Mouse (Mus musculus): ENCODE data around the gene Cyba.

Gene Cyba

DNA sequence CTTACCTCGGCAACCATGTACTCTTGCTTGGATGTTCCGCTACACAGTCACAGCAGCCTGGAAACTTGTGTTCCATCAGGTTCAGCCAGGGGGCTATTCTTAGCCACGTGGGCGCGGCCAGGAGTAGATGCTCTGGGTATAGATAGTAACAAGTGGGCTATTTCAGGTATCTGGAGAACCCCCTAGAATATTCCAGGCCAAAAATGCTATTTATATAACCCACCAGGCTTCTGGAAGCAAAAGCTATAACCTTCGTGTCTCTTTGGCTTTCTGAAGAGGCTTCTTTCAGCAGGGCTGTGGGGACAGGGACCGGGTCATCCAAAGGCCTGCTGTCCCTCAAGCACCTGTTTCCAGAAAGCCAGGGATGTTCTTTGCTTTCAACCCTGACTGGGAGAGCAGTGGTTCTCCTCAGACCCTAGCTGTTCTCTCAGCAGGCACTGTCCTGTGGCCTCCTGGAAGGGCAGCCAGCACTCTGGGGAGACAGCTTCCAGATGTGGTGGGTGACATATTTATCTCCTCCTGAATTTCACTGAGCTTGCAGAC, 18.5 kb upstream of the Cyba start:
- no peak for DNase-seq

DNA sequence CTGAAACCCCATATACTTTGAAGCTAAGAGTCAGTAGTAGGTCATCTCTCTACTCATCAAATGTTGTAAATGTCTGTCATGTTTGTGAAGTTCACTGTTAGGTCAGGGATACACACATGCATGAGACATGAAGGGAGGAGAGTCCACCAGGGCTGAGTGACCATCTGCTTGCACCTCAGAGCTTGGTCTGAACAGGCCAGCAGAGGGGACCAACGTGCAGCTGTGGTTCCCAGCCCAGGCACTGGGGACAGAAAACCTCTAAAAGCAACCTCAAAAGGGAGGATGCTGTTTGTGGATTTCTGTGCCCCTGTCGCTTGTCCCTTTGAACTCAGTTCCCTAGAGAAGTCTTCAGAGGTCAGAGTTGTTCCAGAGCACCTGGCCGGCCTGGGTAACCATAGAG, 12.5 kb upstream of the Cyba start:
- peak; percentile 24 for DNase-seq

DNA sequence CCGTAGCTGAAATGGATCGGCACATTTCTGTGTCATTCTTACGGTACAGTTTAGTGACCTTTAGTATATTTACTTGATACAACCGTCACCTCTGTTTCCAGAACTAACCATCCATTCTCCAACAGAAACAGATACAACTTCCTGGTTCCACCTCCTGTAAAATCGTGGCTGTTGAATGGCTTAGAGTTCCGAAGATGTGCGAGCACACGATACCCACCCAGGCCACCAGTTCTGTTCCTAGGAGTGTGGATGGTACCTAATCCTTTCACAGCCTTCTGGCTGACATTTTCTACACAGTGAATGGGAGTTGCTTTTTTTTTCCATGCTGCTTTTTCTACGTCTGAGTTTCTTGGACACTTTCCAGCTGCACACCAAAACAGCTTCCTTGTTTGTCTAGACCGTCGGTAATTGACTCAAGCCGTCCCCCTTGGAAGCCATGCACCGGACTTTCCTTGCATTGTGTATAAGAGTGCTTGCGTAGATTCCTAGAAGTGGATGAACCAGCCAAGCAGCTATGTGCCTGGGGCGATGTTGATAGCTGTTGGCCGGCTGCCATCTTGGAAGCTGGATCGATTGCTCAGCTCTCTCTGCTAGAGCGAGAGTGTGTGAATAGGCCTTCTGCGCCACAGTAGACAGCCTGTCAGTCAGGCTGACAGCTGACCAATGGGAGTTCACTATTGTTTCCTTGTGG, 11.5 kb upstream of the Cyba start:
- peak; percentile 81 for DNase-seq

DNA sequence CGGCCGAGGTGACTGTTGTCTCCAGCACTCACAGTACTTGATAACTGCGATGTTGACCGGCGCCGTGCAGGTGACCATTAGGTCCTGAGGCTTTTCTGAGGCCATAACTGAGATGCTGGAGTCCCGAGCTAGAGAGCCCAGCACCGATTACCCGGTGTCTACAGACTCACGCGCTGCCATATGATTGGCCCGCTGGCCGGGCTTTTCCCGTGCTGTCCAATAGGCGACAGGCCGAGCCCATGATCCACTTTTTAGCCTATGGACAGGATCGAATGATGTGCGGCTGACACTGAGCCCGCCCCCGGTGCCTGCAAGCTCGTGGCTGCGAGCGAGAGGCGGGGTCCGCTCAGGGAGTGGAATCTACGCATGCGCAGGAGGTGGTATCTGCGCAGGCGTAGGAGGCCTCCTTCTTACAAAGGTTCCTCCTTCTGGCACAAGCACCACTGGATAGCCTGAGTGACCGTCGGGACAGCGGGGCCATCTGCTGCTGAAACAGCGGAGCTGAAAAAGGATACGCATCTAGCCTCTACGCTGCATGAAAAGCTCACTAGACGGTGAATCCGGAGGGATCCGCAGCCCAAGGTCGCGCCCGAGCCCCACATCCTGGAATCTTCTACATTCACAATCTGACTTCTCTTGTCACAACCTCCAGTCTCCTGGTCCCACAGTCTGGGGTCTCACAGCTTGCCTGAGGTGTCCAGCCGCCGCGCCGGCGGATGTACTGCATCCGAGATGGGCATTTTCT, 10.7 kb upstream of the Cyba start, which contains the start of gene Mvd:
TSS of gene Mvd (minus strand) at position 161 of the 745 bp plus-strand sequence.
- DNase-seq, result peak; percentile 100

DNA sequence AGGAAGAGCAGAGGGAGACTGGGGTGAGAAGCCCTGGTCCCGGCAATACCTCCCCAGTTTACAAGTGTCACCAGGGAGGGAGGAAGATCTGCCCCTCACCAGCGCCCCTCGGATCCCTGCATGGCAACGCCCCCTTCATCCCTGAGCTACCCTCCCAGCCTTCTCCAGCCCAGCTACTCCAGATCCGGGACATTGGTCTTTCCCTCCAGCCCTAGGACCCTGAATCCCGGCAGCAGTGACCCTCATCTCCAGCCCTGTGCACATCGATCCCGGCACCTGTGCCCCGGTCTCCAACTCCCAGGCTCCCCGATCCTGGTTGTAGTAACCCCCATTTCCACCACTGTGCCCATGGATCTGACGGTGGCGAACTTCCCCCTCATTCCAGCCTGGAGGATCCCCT, 10.1 kb upstream of the Cyba start:
- no peak for DNase-seq

DNA sequence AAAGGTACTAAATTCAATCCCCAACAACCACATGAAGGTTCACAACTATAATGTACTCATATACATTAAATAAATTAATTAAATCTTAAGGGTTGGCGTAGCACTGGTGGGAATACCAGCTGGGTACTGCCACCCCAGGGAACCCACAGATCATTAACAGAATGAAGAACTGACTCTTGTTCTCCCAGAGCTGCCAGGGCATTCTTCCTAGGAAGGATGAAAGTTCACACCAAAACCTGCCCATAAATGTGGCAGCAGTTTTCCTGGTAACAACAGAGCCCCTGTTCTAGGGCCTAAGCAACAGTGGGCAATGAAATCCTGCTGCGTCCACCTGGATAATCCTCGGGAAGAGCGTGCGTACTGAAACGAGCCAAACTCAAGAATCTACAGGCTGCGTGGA, 9.6 kb upstream of the Cyba start:
- DNase-seq, result peak; percentile 29

DNA sequence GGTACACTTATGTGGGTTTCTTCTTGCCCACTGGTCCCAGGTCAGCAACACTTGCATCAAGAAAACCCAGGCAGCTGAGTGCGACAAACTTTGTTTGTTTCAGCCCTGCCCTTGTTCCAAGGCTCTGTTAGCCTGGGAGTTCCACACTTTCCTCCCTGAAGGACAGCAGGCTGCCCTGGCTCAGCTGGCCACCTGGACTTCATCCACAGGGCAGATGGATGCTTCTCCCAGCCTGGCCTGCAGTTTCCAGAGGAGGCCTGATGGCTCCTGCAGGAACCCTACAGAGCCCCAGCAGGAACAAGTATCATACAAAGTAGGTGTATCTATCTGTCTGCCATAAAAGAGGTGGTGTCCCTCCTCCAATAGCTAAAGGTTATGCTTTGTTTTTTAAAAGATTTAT, 8.6 kb upstream of the Cyba start:
- peak; percentile 48 for DNase-seq

DNA sequence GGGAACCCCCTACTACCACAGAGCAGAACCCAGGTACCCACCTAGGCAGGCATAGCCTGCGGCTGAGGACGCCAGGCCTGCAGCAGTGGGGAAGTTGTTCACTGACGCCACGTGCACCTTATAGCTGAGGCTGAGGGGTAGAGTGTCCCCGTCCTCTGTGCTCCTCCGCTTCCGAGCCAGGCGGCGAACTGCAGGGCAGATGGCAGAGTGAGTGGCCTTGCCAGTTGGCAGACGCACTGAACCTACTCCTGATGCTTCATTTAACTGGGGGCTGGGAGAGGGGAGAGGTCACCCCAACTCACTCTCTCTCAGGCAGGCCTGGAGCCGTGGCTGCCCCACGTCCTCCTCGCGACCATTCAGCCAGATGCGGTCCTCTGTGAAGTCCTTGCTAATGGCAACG, 6.6 kb upstream of the Cyba start:
- peak; percentile 88 for DNase-seq

DNA sequence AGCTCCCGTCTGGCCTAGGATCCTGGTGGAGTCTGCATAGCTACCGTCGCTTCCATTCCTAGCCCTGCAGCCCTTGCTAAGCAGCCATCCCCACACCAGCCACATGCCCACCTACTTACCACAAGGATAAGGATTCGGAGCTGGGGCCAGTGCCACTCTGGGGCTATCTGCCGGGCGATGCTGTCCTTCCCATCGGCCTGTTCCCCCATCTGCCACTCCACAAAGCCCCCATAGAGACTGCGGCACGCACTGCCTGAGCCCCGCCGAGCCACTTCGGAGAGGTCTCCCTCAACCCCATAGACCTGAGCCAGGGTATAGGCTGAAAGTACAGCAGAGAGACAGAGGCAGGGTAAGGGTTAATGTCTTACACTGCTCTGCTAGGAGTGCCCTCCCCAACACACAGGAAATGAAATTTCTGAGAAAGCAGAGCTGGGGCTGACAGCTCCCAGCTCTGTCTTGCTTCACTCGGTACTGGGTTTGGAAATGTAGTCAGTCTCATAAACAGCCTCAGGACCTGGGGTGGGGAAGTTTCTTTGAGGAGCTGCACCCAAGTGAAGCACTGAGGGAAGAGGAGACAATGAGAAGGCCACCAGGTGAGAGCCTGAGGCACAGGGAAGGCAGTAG, 5.1 kb upstream of the Cyba start:
- DNase-seq, result no peak

DNA sequence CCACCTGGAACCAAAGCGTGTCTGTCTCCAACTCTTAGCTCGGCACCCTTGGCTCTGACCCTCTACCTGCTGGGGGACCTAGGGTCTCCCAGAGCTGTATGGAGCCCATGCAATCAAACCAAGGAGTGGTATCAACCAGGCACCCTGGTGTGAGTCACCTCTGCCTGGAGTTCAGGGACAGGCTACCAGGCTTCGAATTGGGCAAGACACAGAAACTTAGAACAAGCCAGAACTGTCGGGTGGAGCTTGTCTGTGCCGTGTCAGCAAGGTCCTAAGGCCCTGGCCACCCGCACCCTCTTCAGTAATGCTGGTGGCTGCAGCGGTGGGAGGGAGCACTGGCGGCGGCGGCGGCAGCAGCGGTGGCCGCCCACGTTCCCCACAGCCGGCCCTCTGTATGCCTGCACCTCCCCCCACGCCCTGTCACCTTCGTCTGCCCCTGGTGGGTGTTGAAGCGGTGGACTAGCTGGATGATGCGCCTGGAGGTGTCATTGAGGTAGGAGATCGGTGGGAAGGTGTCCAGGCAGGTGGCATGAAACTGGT, 3.9 kb upstream of the Cyba start:
- DNase-seq, result no peak

DNA sequence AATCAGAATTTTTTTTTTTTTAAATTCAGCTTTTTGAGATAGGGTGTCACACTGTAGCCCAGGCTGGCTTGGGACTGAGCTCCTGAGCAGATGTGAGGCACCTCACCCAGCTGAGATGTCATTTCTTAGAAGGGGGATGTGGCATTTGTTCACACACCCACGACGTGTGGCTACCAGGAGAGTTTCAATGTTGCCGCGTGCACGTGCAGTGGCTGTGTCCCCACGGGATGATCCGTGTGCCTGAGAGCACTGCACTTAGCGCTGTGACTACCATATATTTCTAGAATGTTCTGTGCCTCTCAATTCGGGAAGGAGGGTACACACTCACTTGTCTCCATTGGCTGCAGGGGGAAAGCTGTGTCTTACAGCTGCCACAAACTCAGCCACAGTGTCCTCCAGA, 3.4 kb upstream of the Cyba start:
- no peak for DNase-seq

DNA sequence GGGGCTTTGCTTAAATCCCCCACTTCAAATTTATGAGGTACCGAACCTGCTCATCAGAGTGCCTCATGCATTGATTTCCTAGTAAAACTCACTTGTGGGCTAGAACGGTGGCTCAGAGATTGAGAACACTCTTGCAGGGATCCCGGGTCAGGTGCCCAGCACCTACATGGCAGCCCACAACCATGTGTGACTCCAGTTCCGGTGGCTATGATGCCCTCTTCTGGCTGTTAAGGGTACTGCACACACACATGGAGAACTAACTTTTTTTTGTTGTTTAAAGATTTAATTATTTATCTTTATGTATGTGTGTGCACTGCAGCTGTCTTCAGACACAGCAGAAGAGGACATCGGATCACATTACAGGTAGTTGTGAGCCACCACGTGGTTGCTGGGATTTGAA, 2.6 kb upstream of the Cyba start:
- no peak for DNase-seq

DNA sequence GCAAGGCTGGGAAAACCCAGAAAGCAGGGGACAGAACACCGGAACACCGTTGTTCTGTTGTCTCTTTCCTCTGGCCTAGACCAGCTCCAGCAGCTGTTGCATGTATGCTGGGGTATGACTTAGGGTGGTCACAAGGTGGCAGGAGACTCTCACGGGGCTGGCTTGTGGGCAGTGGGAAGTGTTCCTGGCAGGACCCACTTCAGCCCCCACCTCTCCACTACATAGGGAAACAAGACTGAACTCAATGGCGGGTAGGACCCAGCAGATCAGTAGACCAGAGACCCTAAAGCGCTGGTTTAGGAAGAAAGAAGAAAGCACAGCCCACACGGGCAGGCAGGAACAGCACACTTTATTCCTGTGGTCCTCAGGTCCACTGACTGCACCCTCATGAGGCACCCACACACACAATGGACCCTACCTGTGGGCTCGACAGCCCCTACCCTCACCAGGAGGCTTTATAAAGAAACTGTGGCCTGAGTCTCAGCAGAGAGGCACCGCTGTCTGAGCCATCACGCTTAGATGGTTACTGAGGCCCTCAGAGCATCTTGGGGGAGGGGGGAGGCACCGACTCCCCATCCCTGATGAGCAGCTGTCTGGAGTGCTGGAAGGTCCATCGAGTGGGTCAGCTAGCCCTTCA, 657 bp upstream of the Cyba start:
- no peak for DNase-seq

DNA sequence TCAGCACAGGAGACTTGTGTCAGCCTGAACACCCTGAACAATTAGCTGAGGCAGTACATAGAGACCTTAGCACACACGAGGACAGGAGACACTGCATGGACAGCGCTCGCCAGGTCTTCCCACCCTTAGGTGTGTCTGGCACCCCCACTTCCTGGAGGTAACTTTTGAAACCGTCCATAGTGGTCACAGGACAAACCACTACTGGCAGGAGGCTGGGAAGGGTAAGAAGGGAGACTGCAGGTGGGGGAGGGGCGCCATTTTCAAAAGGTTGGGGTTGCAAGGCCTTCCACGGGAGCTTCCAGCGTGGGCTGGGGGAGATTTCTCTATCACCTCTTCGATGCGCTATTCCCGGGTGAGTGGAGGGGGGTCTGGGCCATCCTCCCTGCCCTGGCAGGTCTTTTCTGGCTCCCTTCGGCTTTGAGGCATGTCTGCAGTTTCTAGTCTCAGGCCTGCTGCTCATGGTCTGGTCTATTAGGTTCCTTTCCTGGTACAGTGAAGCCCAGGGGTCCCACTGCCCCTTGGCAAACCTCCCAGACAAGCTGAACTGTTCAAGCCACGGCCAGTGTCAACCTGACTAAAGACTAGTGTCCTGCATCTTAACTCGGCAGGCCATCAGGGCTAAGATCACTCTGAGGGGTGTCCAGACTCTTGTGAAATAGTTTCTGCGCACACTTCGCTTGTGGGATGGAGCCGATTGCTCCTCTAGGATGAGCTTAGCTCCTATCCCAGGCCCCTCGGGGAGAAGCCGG, 862 bp downstream of the Cyba start:
- DNase-seq, result no peak

DNA sequence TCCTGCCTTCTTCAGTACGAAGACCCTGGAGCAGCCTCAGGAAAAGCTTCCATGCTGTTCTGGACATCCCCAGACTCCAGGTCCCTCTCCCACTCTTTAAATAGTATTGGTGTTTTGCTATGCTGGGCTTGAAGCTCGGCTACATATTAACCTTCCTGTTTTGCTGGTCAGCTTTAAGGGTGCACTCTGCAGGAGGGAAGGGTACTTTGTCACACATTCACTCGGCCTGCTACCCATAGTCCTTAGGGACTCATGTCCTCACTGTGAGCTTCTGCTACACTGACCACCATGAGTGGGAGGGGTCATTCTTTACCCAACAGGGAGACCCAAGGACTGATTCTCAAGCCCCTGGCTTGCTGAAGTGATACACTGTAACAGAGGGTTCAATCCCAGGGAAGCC, 2.1 kb downstream of the Cyba start:
- no peak for DNase-seq

DNA sequence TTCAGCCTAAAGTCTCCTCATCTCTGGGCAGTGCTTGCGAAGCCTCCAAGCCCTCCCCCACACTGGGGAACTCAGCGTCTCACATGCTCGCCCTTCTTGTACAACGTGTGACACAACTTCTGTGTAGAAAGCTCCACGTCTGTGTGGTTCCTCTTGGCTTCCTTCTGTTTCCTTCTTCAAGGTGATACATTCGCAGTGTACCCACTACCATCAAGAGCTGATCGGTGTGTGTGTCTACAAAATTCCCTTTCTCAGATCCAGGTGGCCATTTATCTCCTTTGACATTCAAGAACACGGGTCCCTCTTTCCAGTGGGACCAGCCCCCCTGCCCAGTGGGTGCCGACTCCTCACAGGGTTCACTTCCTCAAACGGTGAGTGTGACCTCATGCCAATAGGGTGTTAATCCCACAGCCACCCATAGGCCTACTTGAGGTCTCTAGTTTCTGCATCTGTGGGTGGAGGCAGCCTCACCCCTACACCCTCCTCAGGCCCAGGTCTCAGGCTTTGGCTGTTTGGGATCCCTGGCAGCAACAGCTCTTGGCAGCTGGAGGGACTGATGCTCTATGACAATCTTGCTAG, 2.6 kb downstream of the Cyba start:
- no peak for DNase-seq

DNA sequence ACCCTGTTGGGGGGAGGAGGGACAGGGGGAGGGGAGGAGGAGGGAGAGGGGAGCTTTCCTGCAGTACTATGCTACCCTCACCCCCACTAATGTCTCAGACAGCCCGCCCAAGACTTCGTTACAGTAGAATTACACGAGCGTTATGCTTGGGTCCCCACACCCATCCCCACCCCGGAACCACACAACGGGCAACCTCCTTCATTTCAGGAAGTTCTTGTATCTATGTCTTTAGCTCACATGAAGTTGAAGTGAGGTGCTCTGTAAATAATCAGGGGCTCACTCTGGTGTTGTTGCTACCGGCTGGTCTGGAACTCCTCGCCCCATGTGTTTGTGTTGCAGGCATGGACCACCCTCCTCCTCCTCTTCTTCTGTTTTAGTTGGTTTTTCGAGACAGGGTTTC, 4.6 kb downstream of the Cyba start:
- no peak for DNase-seq

DNA sequence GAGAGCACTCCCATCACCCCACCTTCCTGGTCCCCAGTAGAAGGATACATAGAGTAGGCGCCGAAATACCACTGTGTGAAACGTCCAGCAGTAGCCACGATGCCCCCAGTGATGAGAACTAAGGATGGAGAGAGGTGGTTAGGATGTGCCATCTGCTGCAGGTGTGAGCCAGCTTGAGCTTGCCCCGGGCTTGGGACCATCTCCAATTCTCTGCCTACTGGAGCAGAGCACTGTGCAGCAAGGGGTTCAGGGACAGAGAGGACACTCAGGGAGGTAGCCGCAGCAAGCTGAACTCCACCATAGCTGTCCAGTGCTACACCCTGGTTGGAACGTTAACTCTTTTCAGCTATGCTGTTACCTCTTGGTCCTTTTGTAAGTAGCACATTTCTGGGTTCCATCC, 5.1 kb downstream of the Cyba start:
- no peak for DNase-seq

DNA sequence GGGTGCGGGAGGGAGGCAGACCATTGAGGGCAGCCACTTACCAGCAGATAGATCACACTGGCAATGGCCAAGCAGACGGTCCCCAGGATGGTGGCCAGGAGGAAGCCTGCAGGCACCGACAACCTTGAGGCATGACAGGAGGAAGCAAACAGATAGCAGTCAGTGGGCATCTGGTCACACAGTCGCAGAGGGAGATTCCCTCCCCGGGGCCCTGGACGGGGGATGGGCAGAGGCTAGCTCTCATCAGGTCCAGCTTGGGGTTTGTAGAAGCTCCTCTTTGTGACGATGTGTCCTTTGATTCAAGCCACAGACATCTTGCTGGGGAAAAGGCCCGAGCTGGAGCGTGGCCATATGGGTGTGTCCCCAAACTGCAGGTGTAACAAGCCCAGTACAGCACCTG, 6.6 kb downstream of the Cyba start:
- no peak for DNase-seq

DNA sequence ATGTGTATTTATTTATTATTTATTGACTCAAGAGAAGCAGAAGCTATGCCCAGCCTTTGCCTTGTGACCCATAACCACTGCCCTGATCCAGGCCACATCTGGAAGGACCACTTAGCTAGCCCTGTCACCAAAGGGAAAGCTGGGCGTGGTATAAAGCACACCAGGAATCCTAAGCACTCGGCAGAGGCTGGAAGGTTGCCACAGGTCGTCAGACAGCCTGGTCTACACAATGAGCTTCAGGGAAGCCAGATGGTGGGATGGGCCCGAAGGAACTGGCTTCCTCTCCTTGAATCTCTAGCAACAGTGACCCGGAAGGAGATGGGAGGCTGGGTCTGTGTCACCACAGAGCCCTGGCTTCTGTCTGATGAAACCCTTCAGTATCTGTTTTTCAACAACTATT, 9.1 kb downstream of the Cyba start:
- no peak for DNase-seq

DNA sequence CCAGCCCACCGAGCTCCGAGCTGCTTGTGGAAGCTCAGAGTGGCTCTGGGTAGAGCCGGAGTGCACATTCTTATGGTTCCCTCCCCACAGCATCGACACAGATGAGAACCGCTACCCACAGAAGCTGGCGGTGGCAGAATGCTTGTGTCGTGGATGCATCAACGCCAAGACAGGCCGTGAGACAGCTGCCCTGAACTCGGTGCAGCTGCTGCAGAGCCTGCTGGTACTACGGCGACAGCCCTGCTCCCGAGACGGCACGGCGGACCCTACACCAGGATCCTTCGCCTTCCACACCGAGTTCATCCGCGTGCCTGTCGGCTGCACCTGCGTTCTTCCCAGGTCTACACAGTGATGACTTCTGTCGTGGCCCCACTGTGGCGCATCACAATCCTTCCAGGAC, 9.5 kb downstream of the Cyba start:
- DNase-seq, result no peak
